Mouse (Mus musculus) embryonic facial prominence, embryonic 13.5 days (tissue): ENCODE results near the gene Prickle1. TPM values are rescaled to one million over a fixed set of nuclear protein-coding genes. Genes with fewer than 3 reads are reported as not detected.

ENCODE experiments used
- ATAC-seq: fragments of 200-750 bp; cut with Nextera tagmentation; 2 replicates; pipeline ENCODE4 v1.8.0; 2017; ENCODE audit warnings: low read depth; ENCODE audit not compliant: insufficient number of reproducible peaks, insufficient read depth, low FRiP score, low TSS enrichment
- H3K27ac ChIP-seq: fragments of 300-500 bp; sonication (generic); 2 replicates; pipeline ENCODE4 v1.5.1; 2015; ENCODE audit warnings: moderate library complexity, mild to moderate bottlenecking, inconsistent platforms
- H3K27me3 ChIP-seq: fragments of 300-500 bp; sonication (generic); 2 replicates; pipeline ENCODE4 v1.6.1; 2015; ENCODE audit warnings: mild to moderate bottlenecking, inconsistent platforms
- H3K36me3 ChIP-seq: fragments of 300-500 bp; sonication (generic); 2 replicates; pipeline ENCODE4 v1.6.1; 2015; ENCODE audit warnings: mild to moderate bottlenecking, inconsistent platforms
- H3K4me1 ChIP-seq: fragments of 300-500 bp; sonication (generic); 2 replicates; pipeline ENCODE4 v1.6.1; 2015; ENCODE audit warnings: inconsistent platforms
- H3K4me2 ChIP-seq: fragments of 300-500 bp; sonication (generic); 2 replicates; pipeline ENCODE4 v1.6.1; 2015; ENCODE audit warnings: moderate library complexity, mild to moderate bottlenecking, inconsistent platforms
- H3K4me3 ChIP-seq: fragments of 300-500 bp; sonication (generic); 2 replicates; pipeline ENCODE4 v1.5.1; 2015; ENCODE audit warnings: mild to moderate bottlenecking, inconsistent platforms
- H3K9ac ChIP-seq: fragments of 300-500 bp; sonication (generic); 2 replicates; pipeline ENCODE4 v1.6.1; 2015; ENCODE audit warnings: mild to moderate bottlenecking, inconsistent platforms
- H3K9me3 ChIP-seq: fragments of 300-500 bp; sonication (generic); 2 replicates; pipeline ENCODE4 v1.6.1; 2016; ENCODE audit warnings: inconsistent platforms
- WGBS: fragments of 180-500 bp; shearing (Covaris S2); methylation state at CpG from one replicate; pipeline ENCODE4 v1.1.7; 2015; ENCODE audit warnings: mixed read lengths; 5-methylcytosine and 5-hydroxymethylcytosine counted together
- polyA plus RNA-seq: library from polyadenylated mRNA; unstranded; fragments of >200 nt; fragmentation: Nextera tagmentation; extraction: Ambion mirVana; gene quantifications from 2 replicates; pipeline ENCODE4 v1.2.1, GENCODE M21; 2015

Gene Prickle1
- polyA plus RNA-seq, 1 experiment from 2014 or later, result 46.5 TPM

- Histone ChIP-seq H3K36me3 (peaks cover 11% of the 10 kb centered on the region; the same call in 1 of the 2 replicates), H3K4me2 (no peak overlapping the region), H3K9ac (0 out of 2 replicates have a peak overlapping the region, but pooled peaks have one; percentile 3), H3K27ac (no peak overlapping the region), H3K4me3 (no peak overlapping the region), H3K9me3 (no peaks in the 10 kb centered on the region), H3K27me3 (no peaks in the 10 kb centered on the region), H3K4me1 (peaks cover 36% of the 10 kb centered on the region)
- 86% methylated on average over 21 of the region's 21 CpGs for WGBS
- ATAC-seq, result no peak
Measured at GRCm38 (mm10) chr15:93538551-93539205, 57.0 kb downstream of the Prickle1 start.

GRCm38 (mm10) chr15:93537745-93538144, 57.9 kb downstream of the Prickle1 start:
- Histone ChIP-seq H3K27me3 (no peaks in the 10 kb centered on the region), H3K4me2 (no peak overlapping the region), H3K9me3 (no peaks in the 10 kb centered on the region), H3K9ac (no peak overlapping the region), H3K27ac (no peak overlapping the region), H3K4me3 (no peak overlapping the region), H3K36me3 (0 out of 2 replicates have a peak, but pooled peaks cover 9% of the 10 kb centered on the region), H3K4me1 (peaks cover 44% of the 10 kb centered on the region)
- WGBS, result 77% methylated on average over 7 of the region's 7 CpGs
- ATAC-seq, result no peak

GRCm38 (mm10) chr15:93536191-93536590, 59.5 kb downstream of the Prickle1 start:
- H3K4me1 ChIP-seq, result peaks cover 48% of the 10 kb centered on the region
- no peaks in the 10 kb centered on the region for H3K9me3 ChIP-seq
- no peak for ATAC-seq
- no peaks in the 10 kb centered on the region for H3K27me3 ChIP-seq
- H3K9ac ChIP-seq, result no peak overlapping the region
- H3K4me3 ChIP-seq, result no peak overlapping the region
- H3K36me3 ChIP-seq, result 0 out of 2 replicates have a peak, but pooled peaks cover 2% of the 10 kb centered on the region
- H3K4me2 ChIP-seq, result no peak overlapping the region
- no peak overlapping the region for H3K27ac ChIP-seq
- WGBS, result 39% methylated on average over 4 of the region's 4 CpGs

- Histone ChIP-seq H3K4me3 (no peak overlapping the region), H3K4me2 (no peak overlapping the region), H3K9ac (no peak overlapping the region), H3K9me3 (no peaks in the 10 kb centered on the region), H3K27me3 (no peaks in the 10 kb centered on the region), H3K4me1 (peaks cover 33% of the 10 kb centered on the region), H3K27ac (no peak overlapping the region), H3K36me3 (no peaks in the 10 kb centered on the region)
- WGBS, result 61% methylated on average over 3 of the region's 3 CpGs
- no peak for ATAC-seq
Measured at GRCm38 (mm10) chr15:93530703-93531032, 65.0 kb downstream of the Prickle1 start.

GRCm38 (mm10) chr15:93529831-93530702, 65.6 kb downstream of the Prickle1 start:
- WGBS, result 53% methylated on average over 12 of the region's 12 CpGs
- Histone ChIP-seq H3K4me2 (no peak overlapping the region), H3K9me3 (no peaks in the 10 kb centered on the region), H3K27ac (no peak overlapping the region), H3K27me3 (no peaks in the 10 kb centered on the region), H3K4me3 (no peak overlapping the region), H3K9ac (no peak overlapping the region), H3K36me3 (no peaks in the 10 kb centered on the region), H3K4me1 (peaks cover 33% of the 10 kb centered on the region)
- no peak for ATAC-seq

- no peaks in the 10 kb centered on the region for H3K27me3 ChIP-seq
- H3K36me3 ChIP-seq, result no peaks in the 10 kb centered on the region
- 91% methylated on average over 5 of the region's 5 CpGs for WGBS
Measured at GRCm38 (mm10) chr15:93525305-93525917, 70.3 kb downstream of the Prickle1 start.

GRCm38 (mm10) chr15:93521787-93522180, 73.9 kb downstream of the Prickle1 start:
- ATAC-seq, result no peak
- no peak overlapping the region for H3K9ac ChIP-seq
- H3K27ac ChIP-seq, result no peak overlapping the region
- no peaks in the 10 kb centered on the region for H3K9me3 ChIP-seq
- H3K4me2 ChIP-seq, result no peak overlapping the region
- WGBS, result 41% methylated on average over 3 of the region's 3 CpGs
- H3K4me1 ChIP-seq, result peaks cover 62% of the 10 kb centered on the region
- no peak overlapping the region for H3K4me3 ChIP-seq
- no peaks in the 10 kb centered on the region for H3K27me3 ChIP-seq
- no peaks in the 10 kb centered on the region for H3K36me3 ChIP-seq

More at GRCm38 (mm10) chr15:93525305-93525917, 70.3 kb downstream of the Prickle1 start:
- Histone ChIP-seq H3K4me3 (no peak overlapping the region), H3K4me1 (peaks cover 32% of the 10 kb centered on the region), H3K9me3 (no peaks in the 10 kb centered on the region), H3K4me2 (no peak overlapping the region), H3K27ac (no peak overlapping the region), H3K9ac (no peak overlapping the region)
- no peak for ATAC-seq

- H3K9ac ChIP-seq, result no peak overlapping the region
- peaks cover 63% of the 10 kb centered on the region for H3K4me1 ChIP-seq
- no peak overlapping the region for H3K27ac ChIP-seq
- peak overlapping the region; percentile 95 for H3K4me2 ChIP-seq
- 47% methylated on average over 11 of the region's 11 CpGs for WGBS
- no peak overlapping the region for H3K4me3 ChIP-seq
- H3K27me3 ChIP-seq, result no peaks in the 10 kb centered on the region
- H3K36me3 ChIP-seq, result no peaks in the 10 kb centered on the region
- no peak for ATAC-seq
- no peaks in the 10 kb centered on the region for H3K9me3 ChIP-seq
Measured at GRCm38 (mm10) chr15:93521088-93521786, 74.5 kb downstream of the Prickle1 start.

GRCm38 (mm10) chr15:93519836-93520826, 75.6 kb downstream of the Prickle1 start:
- peaks cover 68% of the 10 kb centered on the region for H3K4me1 ChIP-seq
- peak overlapping the region; percentile 87 for H3K27ac ChIP-seq
- no peaks in the 10 kb centered on the region for H3K27me3 ChIP-seq

GRCm38 (mm10) chr15:93518941-93519835, 76.5 kb downstream of the Prickle1 start:
- H3K27ac ChIP-seq, result peak overlapping the region; percentile 87
- no peaks in the 10 kb centered on the region for H3K36me3 ChIP-seq
- H3K4me3 ChIP-seq, result peak overlapping the region; percentile 77
- peak overlapping the region; percentile 83 for H3K9ac ChIP-seq
- H3K4me2 ChIP-seq, result peak overlapping the region; percentile 95
- peak; percentile 78 for ATAC-seq
- WGBS, result 1% methylated on average over 85 of the region's 85 CpGs
- H3K9me3 ChIP-seq, result no peaks in the 10 kb centered on the region
- no peaks in the 10 kb centered on the region for H3K27me3 ChIP-seq
- peaks cover 77% of the 10 kb centered on the region for H3K4me1 ChIP-seq

More at GRCm38 (mm10) chr15:93519836-93520826, 75.6 kb downstream of the Prickle1 start:
- H3K36me3 ChIP-seq, result no peaks in the 10 kb centered on the region
- peak overlapping the region; percentile 95 for H3K4me2 ChIP-seq
- no peaks in the 10 kb centered on the region for H3K9me3 ChIP-seq
- peak overlapping the region; percentile 83 for H3K9ac ChIP-seq
- ATAC-seq, result no peak
- peak overlapping the region; percentile 77 for H3K4me3 ChIP-seq
- 7% methylated on average over 17 of the region's 17 CpGs for WGBS
